Mouse (Mus musculus) bone marrow, adult 2 months (tissue): ENCODE measurements around the gene Abcg4.
A peak's percentile ranks its signal among the peaks of the same experiment; 100 is the strongest.

Experiments used
- CTCF ChIP-seq: fragments of 200-500 bp; IDR thresholded peaks from 2 replicates; pipeline ENCODE4 v1.5.1; 2011; ENCODE audit warnings: low read length, control low read depth; ENCODE audit not compliant: control insufficient read depth, insufficient read depth
- POLR2A ChIP-seq: fragments of 200-500 bp; IDR thresholded peaks from 2 replicates; pipeline ENCODE4 v1.6.1; 2011; ENCODE audit warnings: low read depth, mild to moderate bottlenecking, control low read depth, low read length, borderline replicate concordance; ENCODE audit not compliant: control insufficient read depth

DNA sequence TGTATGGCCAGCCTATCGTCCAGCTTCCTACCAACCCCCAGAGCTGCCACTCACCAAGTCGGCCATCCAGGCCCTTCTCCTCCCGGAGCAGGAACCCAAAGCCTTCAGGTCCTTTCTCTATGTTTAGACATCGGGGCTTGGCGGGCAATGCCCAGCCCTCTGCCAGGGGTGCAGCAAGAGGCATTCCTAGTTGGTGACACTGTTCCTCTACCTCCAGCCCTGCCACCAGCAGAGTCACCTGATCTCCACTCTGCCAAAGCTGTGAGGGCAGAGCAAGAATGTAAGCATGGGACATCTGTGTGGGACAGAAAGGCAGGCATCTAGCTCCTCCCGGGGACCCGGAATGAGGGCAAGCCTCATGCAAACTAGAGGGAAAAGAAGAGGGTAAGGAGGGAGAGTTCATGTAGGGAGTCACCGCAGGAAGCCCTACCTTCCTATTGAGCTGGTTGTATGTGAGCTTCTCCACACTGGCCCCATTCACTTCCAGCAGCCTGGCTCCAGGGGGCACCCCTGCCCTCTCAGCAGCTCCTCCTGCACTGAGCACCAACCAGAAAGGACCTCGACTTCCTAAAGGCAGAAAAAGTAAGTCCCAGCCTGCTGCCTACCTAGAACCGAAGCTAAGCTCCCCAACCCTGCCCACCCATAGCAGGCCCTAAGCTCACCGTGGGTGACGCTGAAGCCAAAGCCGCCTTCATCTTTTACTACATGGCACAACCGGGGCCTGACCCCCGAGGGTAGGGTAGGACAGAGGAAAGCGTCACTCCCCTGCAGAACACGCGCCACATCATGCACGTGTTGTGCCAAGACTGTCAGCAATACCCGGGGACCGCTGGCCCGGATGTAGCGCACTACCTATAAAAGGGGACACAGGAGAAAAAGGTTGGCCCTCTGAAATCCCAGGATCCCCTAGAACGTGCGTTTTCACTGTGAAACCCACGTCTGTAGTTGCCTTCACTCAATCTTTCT, 39.0 kb downstream of the Abcg4 start:
- TF ChIP-seq POLR2A = no peak
- peak; percentile 88 for TF ChIP-seq CTCF
